Mouse (Mus musculus) lung, postnatal 0 days (tissue): ENCODE measurements around the gene Gatb.

Experiments used
- CTCF ChIP-seq: IDR thresholded peaks from 2 replicates; pipeline ENCODE4 v1.5.1; 2016; ENCODE audit warnings: antibody characterized with exemption, mild to moderate bottlenecking
- EP300 ChIP-seq: IDR thresholded peaks from 2 replicates; pipeline ENCODE4 v1.6.1; 2016; ENCODE audit warnings: antibody characterized with exemption, mild to moderate bottlenecking, control low read depth

GRCm38 (mm10) chr3:85652727-85653665 lies 79.1 kb downstream of the Gatb start:
- TF ChIP-seq CTCF (no peak), EP300 (no peak)
